Mouse (Mus musculus): ENCODE data around the gene Sipa1l3. TPM values are rescaled to one million over a fixed set of nuclear protein-coding genes. Genes with fewer than 3 reads are reported as not detected.

Sipa1l3 gene
- polyA plus RNA-seq, 1 experiment, result 71.5 TPM

- H3K4me3 ChIP-seq (ENCODE audit: control insufficient read depth, low read depth, low read length), result no peak overlapping the region
- peaks cover 3% of the 10 kb centered on the region for H3K4me1 ChIP-seq (ENCODE audit: control insufficient read depth, insufficient read depth, low read length)
- no peak overlapping the region for H3K27ac ChIP-seq (ENCODE audit: control insufficient read depth, insufficient read depth, low read depth, low read length)
- TF ChIP-seq POLR2A (IDR thresholded peaks at IDR 0.05; ENCODE audit: control insufficient read depth, low read depth, low read length), result no peak
- no peak for TF ChIP-seq CTCF (IDR thresholded peaks at IDR 0.05; ENCODE audit: control insufficient read depth, insufficient read depth, insufficient replicate concordance, low read depth, low read length)
- H3K27me3 ChIP-seq (ENCODE audit: control insufficient read depth, insufficient read depth, low read length), result no peaks in the 10 kb centered on the region
- H3K36me3 ChIP-seq (ENCODE audit: control insufficient read depth, insufficient read depth, low read length), result no peaks in the 10 kb centered on the region
These were observed 80.2 kb downstream of the Sipa1l3 start for GRCm38 (mm10) chr7:29438204-29438603.

DNA sequence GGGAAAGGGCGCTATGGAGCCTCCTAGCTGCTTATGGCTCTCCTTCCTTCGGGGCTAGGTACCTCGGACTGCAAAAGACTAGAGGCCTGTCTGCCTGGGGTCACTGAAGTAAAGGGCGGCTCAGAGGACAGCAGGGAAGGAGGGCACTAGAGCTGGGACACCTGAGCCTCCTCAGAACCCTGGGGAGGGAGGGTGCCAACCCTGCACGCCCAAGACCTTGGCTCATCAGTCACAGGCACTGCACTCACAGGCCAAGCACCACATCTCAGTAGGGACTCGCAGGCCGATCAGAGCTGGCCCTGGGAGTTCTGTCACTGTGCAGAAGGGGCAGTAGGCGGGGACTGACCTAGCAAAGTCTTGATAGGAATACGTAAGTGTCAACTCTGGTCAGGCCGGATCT lies 81.4 kb downstream of the Sipa1l3 start:
- no peaks in the 10 kb centered on the region for H3K36me3 ChIP-seq (ENCODE audit: control insufficient read depth, insufficient read depth, low read length)
- no peaks in the 10 kb centered on the region for H3K27me3 ChIP-seq (ENCODE audit: control insufficient read depth, insufficient read depth, low read length)
- H3K4me1 ChIP-seq (ENCODE audit: control insufficient read depth, insufficient read depth, low read length), result peaks cover 3% of the 10 kb centered on the region
- TF ChIP-seq CTCF (IDR thresholded peaks at IDR 0.05; ENCODE audit: control insufficient read depth, insufficient read depth, insufficient replicate concordance, low read depth, low read length) (no peak), POLR2A (IDR thresholded peaks at IDR 0.05; ENCODE audit: control insufficient read depth, low read depth, low read length) (no peak)
- H3K4me3 ChIP-seq (ENCODE audit: control insufficient read depth, low read depth, low read length), result no peak overlapping the region
- no peak overlapping the region for H3K27ac ChIP-seq (ENCODE audit: control insufficient read depth, insufficient read depth, low read depth, low read length)

GRCm38 (mm10) chr7:29434313-29435035 lies 84.0 kb downstream of the Sipa1l3 start:
- H3K4me3 ChIP-seq (ENCODE audit: control insufficient read depth, low read depth, low read length), result no peak overlapping the region
- H3K27ac ChIP-seq (ENCODE audit: control insufficient read depth, insufficient read depth, low read depth, low read length), result no peak overlapping the region
- H3K36me3 ChIP-seq (ENCODE audit: control insufficient read depth, insufficient read depth, low read length), result no peaks in the 10 kb centered on the region
- H3K4me1 ChIP-seq (ENCODE audit: control insufficient read depth, insufficient read depth, low read length), result no peaks in the 10 kb centered on the region; the same call in 1 of the 2 replicates
- H3K27me3 ChIP-seq (ENCODE audit: control insufficient read depth, insufficient read depth, low read length), result no peaks in the 10 kb centered on the region
- no peak for TF ChIP-seq POLR2A (IDR thresholded peaks at IDR 0.05; ENCODE audit: control insufficient read depth, low read depth, low read length)
- TF ChIP-seq CTCF (IDR thresholded peaks at IDR 0.05; ENCODE audit: control insufficient read depth, insufficient read depth, insufficient replicate concordance, low read depth, low read length), result no peak

DNA sequence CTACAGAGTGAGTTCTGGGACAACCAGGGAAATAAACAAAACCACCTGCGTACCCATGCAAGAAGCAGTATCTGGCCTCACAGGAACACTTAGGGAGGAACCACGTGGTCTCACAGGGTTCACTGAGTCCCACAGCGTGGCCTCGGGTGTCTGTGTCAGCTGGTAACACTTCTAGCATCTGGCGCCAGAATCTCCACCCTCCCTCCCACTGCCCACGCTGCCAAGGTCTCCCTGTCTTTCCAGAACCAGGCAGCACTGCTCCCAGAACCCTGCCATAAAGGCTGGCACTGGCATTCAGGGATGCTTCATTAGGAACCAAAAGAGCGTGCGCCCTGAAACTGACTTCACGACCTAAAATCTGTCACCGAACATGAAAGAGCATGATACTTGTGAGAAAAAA lies 84.7 kb downstream of the Sipa1l3 start:
- Histone ChIP-seq H3K4me3 (ENCODE audit: control insufficient read depth, low read depth, low read length) (no peak overlapping the region), H3K27me3 (ENCODE audit: control insufficient read depth, insufficient read depth, low read length) (no peaks in the 10 kb centered on the region), H3K36me3 (ENCODE audit: control insufficient read depth, insufficient read depth, low read length) (no peaks in the 10 kb centered on the region), H3K27ac (ENCODE audit: control insufficient read depth, insufficient read depth, low read depth, low read length) (no peak overlapping the region), H3K4me1 (ENCODE audit: control insufficient read depth, insufficient read depth, low read length) (no peaks in the 10 kb centered on the region; the same call in 1 of the 2 replicates)
- no peak for TF ChIP-seq CTCF (IDR thresholded peaks at IDR 0.05; ENCODE audit: control insufficient read depth, insufficient read depth, insufficient replicate concordance, low read depth, low read length)
- TF ChIP-seq POLR2A (IDR thresholded peaks at IDR 0.05; ENCODE audit: control insufficient read depth, low read depth, low read length), result no peak

DNA sequence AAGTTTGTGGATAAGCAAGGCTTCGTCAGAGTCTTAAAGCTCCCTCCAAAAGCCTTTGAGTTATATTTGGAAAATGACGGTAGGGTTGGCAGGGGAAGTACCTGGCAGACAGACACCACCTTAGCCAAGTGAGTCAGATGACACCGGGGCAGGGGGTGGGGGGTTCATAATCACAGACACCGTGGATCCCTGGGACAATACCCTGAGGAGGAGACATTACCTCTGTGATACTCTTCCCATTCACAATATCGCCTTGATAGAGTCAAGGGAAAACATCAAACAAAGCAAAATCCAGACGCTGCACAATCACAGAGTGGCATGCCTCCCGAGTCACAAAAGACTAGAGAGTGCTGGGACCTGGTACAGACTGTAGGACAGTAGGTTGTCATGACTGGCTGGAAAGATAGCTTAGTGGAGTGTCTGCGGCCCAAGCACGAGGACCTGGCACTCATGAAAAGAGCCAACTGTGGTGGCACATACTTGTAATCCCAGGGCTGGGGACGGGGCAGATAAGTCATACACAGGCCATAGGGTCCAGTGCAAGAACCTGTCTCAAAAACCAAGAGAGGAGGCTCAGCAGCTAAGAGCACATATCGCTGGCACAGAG lies 85.4 kb downstream of the Sipa1l3 start:
- TF ChIP-seq CTCF (IDR thresholded peaks at IDR 0.05; ENCODE audit: control insufficient read depth, insufficient read depth, insufficient replicate concordance, low read depth, low read length), result no peak
- no peak for TF ChIP-seq POLR2A (IDR thresholded peaks at IDR 0.05; ENCODE audit: control insufficient read depth, low read depth, low read length)
- no peak overlapping the region for H3K27ac ChIP-seq (ENCODE audit: control insufficient read depth, insufficient read depth, low read depth, low read length)
- H3K27me3 ChIP-seq (ENCODE audit: control insufficient read depth, insufficient read depth, low read length), result no peaks in the 10 kb centered on the region
- no peak overlapping the region for H3K4me3 ChIP-seq (ENCODE audit: control insufficient read depth, low read depth, low read length)
- no peaks in the 10 kb centered on the region; the same call in 1 of the 2 replicates for H3K4me1 ChIP-seq (ENCODE audit: control insufficient read depth, insufficient read depth, low read length)
- no peaks in the 10 kb centered on the region for H3K36me3 ChIP-seq (ENCODE audit: control insufficient read depth, insufficient read depth, low read length)

GRCm38 (mm10) chr7:29432180-29432946 lies 86.1 kb downstream of the Sipa1l3 start:
- Histone ChIP-seq H3K36me3 (ENCODE audit: control insufficient read depth, insufficient read depth, low read length) (no peaks in the 10 kb centered on the region), H3K4me3 (ENCODE audit: control insufficient read depth, low read depth, low read length) (no peak overlapping the region), H3K4me1 (ENCODE audit: control insufficient read depth, insufficient read depth, low read length) (no peaks in the 10 kb centered on the region), H3K27me3 (ENCODE audit: control insufficient read depth, insufficient read depth, low read length) (no peaks in the 10 kb centered on the region), H3K27ac (ENCODE audit: control insufficient read depth, insufficient read depth, low read depth, low read length) (no peak overlapping the region)
- no peak for TF ChIP-seq CTCF (IDR thresholded peaks at IDR 0.05; ENCODE audit: control insufficient read depth, insufficient read depth, insufficient replicate concordance, low read depth, low read length)
- TF ChIP-seq POLR2A (IDR thresholded peaks at IDR 0.05; ENCODE audit: control insufficient read depth, low read depth, low read length), result no peak

DNA sequence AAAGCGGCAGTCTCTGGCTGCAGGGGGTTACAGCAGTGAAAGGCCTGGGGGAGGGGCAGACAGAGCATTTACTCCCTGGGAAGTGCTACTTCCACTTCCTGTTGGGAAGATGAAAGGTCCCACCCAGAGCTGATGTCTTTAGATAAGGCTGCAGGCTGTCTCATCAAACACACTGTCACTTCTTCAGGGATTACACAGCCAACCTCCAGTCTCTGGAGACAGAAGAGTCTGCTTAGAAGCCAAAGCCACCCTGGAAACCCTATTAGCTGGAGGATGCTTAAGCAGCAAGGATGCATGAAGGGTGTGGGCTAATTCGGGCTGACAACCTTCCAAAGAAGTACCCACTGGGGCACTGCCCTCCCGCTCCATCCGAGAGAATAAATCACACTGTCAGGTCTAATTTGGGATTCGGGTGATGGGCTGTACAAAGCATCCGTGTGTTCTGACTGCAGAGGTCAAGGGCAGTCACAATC lies 87.7 kb downstream of the Sipa1l3 start:
- Histone ChIP-seq H3K4me1 (ENCODE audit: control insufficient read depth, insufficient read depth, low read length) (no peaks in the 10 kb centered on the region; the same call in 1 of the 2 replicates), H3K4me3 (ENCODE audit: control insufficient read depth, low read depth, low read length) (no peak overlapping the region), H3K27ac (ENCODE audit: control insufficient read depth, insufficient read depth, low read depth, low read length) (no peak overlapping the region), H3K36me3 (ENCODE audit: control insufficient read depth, insufficient read depth, low read length) (no peaks in the 10 kb centered on the region), H3K27me3 (ENCODE audit: control insufficient read depth, insufficient read depth, low read length) (no peaks in the 10 kb centered on the region)
- TF ChIP-seq POLR2A (IDR thresholded peaks at IDR 0.05; ENCODE audit: control insufficient read depth, low read depth, low read length), result no peak
- no peak for TF ChIP-seq CTCF (IDR thresholded peaks at IDR 0.05; ENCODE audit: control insufficient read depth, insufficient read depth, insufficient replicate concordance, low read depth, low read length)

Measured in testis, adult 2 months (tissue).